In the genomic region with DNA sequence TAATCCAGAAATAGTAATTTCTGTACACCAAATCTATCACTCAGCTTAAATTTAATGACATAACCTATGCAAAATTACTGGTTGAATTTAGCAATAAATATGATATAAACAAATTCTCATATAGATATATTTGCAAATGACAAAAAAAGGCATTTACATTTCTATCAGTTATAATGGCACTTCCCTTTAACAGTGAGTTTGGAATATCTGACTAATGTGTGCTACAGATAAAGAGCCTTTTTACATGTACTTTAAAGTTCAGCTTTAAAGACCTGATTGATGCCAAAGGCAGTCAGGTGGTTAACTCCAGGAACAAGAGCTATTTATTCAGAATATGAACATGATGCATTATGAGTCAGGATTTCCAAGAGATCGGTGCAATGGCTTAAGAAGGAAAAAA, we compare ENCODE assay signal across 16 mouse cellular contexts.
"Had no signal": no experiment of that assay in that cellular context is flagged by ENCODE, and none has a peak within 500 bp of the region (broad histone marks: within the 10 kb centered on the region; RNA-seq: fewer than 3 reads in every experiment).

No protein-coding gene starts in this region.

- H3K9me3 ChIP-seq: neural tube, embryonic 13.5 days; neural tube, embryonic 15.5 days; stomach, embryonic 15.5 days had no signal

- H3K9ac ChIP-seq: neural tube, embryonic 13.5 days; neural tube, embryonic 15.5 days; stomach, embryonic 15.5 days had no signal

- H3K27me3 ChIP-seq: neural tube, embryonic 13.5 days; neural tube, embryonic 15.5 days; stomach, embryonic 15.5 days had no signal

- DNase-seq: retina, postnatal 1 day; right cerebral cortex, adult 18-20 months; right cerebral cortex, postnatal 14 days; right cerebral cortex, postnatal 25 days; right cerebral cortex, postnatal 4 days; spleen, adult 18-20 months; thymus, adult 18-20 months; thymus, adult 2 months; thymus, postnatal 14 days; thymus, postnatal 25 days; thymus, postnatal 36 days; thymus, postnatal 4 days had no signal

- H3K27ac ChIP-seq: neural tube, embryonic 13.5 days; neural tube, embryonic 15.5 days; stomach, embryonic 15.5 days; stomach, postnatal 0 days had no signal

- H3K36me3 ChIP-seq: neural tube, embryonic 13.5 days; neural tube, embryonic 15.5 days; stomach, embryonic 15.5 days had no signal

- H3K4me1 ChIP-seq: neural tube, embryonic 13.5 days; neural tube, embryonic 15.5 days; stomach, embryonic 15.5 days had no signal

- H3K4me3 ChIP-seq: neural tube, embryonic 13.5 days; neural tube, embryonic 15.5 days; stomach, embryonic 15.5 days had no signal
